Mouse (Mus musculus) midbrain, embryonic 10.5 days (tissue): Measurements from ENCODE around the gene Wfdc5. TPM values are rescaled to one million over a fixed set of nuclear protein-coding genes. Genes with fewer than 3 reads are reported as not detected.

Source experiments
- DNase-seq: peaks from one replicate; pipeline ENCODE4 v3.0.0-alpha.2; 2017; ENCODE audit warnings: low spot score
- H3K27ac ChIP-seq: fragments of 300-500 bp; sonication (generic); replicated peaks from 2 replicates; pipeline ENCODE4 v1.5.1; 2016; ENCODE audit warnings: mild to moderate bottlenecking
- H3K27me3 ChIP-seq: fragments of 300-500 bp; sonication (generic); 2 replicates; pipeline ENCODE4 v1.6.1; 2016; ENCODE audit warnings: low read depth, mild to moderate bottlenecking; ENCODE audit not compliant: poor library complexity, severe bottlenecking
- H3K36me3 ChIP-seq: fragments of 300-500 bp; sonication (generic); 2 replicates; pipeline ENCODE4 v1.6.1; 2016; ENCODE audit warnings: mild to moderate bottlenecking, moderate library complexity
- H3K4me1 ChIP-seq: fragments of 300-500 bp; sonication (generic); 2 replicates; pipeline ENCODE4 v1.6.1; 2016
- H3K4me3 ChIP-seq: fragments of 300-500 bp; sonication (generic); 2 replicates; pipeline ENCODE4 v1.5.1; 2016; ENCODE audit warnings: mild to moderate bottlenecking, moderate library complexity
- H3K9me3 ChIP-seq: fragments of 300-500 bp; sonication (generic); replicated peaks from 2 replicates; pipeline ENCODE4 v1.6.1; 2016; ENCODE audit warnings: mild to moderate bottlenecking
- WGBS: fragments of 180-500 bp; shearing (Covaris S2); methylation state at CpG from one replicate; pipeline ENCODE4 v1.1.7; 2016; 5-methylcytosine and 5-hydroxymethylcytosine counted together
- polyA plus RNA-seq: library from polyadenylated mRNA; unstranded; fragments of >200 nt; fragmentation: Nextera tagmentation; extraction: Ambion mirVana; gene quantifications from 2 replicates; pipeline ENCODE4 v1.2.1, GENCODE M21; 2016

Gene Wfdc5
- polyA plus RNA-seq, 1 experiment from 2014 or later, result not detected

GRCm38 (mm10) chr2:164168571-164168946 is 14.0 kb downstream of the Wfdc5 start:
- Histone ChIP-seq H3K27ac (no peak overlapping the region), H3K4me1 (peaks cover 34% of the 10 kb centered on the region), H3K4me3 (peak overlapping the region; percentile 48), H3K27me3 (peaks cover 92% of the 10 kb centered on the region), H3K36me3 (no peaks in the 10 kb centered on the region), H3K9me3 (no peaks in the 10 kb centered on the region)
- 9% methylated on average over 42 of the region's 42 CpGs for WGBS
- DNase-seq, result peak; percentile 22

- Histone ChIP-seq H3K27me3 (peaks cover 86% of the 10 kb centered on the region), H3K36me3 (no peaks in the 10 kb centered on the region), H3K4me1 (peaks cover 34% of the 10 kb centered on the region), H3K9me3 (no peaks in the 10 kb centered on the region), H3K4me3 (peak overlapping the region; percentile 48), H3K27ac (no peak overlapping the region)
- 15% methylated on average over 90 of the region's 90 CpGs for WGBS
- DNase-seq, result peak; percentile 35
Observed at GRCm38 (mm10) chr2:164167752-164168570, 14.6 kb downstream of the Wfdc5 start.

DNA sequence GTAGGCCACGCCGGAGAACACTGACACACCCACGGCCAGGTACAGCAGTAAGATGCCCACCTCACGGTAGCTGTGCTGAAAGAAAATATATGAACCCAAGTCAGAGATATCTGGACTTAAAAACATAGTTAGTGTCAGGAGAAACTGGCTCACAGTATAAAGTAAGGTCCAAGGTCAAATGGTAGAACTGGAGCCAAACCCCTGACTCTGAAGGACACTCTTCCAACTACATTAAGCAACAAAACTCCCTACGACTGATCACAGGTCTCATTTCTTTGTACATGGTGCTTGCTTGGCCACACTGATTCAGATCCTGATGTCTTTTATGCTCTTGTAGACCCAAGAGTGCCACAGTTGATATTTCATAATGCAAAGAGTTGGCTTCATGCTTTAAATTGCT is 17.6 kb downstream of the Wfdc5 start:
- Histone ChIP-seq H3K36me3 (no peaks in the 10 kb centered on the region), H3K27me3 (peaks cover 57% of the 10 kb centered on the region), H3K9me3 (no peaks in the 10 kb centered on the region), H3K27ac (no peak overlapping the region), H3K4me3 (no peak overlapping the region), H3K4me1 (peaks cover 22% of the 10 kb centered on the region)
- no peak for DNase-seq
- 92% methylated on average over 5 of the region's 5 CpGs for WGBS

GRCm38 (mm10) chr2:164161515-164162055 is 21.0 kb downstream of the Wfdc5 start:
- no peak overlapping the region for H3K27ac ChIP-seq
- H3K9me3 ChIP-seq, result no peaks in the 10 kb centered on the region
- 85% methylated on average over 11 of the region's 11 CpGs for WGBS
- H3K36me3 ChIP-seq, result 0 out of 2 replicates have a peak, but pooled peaks cover 9% of the 10 kb centered on the region
- no peak for DNase-seq
- H3K4me1 ChIP-seq, result peaks cover 8% of the 10 kb centered on the region
- no peak overlapping the region for H3K4me3 ChIP-seq
- peaks cover 24% of the 10 kb centered on the region for H3K27me3 ChIP-seq

DNA sequence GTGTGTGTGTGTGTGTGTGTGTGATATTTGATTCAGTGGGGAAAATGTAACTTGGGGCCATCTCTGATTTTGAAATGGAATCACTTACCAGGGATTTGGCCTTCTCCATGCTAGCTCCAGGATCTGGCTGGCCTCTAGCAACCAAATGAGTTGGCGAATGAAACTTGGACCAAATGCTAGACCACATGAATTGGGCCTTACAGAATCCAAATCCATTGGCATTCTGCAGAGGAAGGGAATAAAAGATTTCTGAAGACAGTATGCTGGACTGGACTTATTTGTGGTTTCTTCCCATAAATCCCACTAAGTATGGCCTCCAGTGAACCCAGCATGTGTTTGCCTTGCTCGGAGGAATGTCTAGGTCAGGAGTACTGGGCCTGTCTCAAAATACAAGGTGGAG is 23.7 kb downstream of the Wfdc5 start:
- Histone ChIP-seq H3K27ac (no peak overlapping the region), H3K4me1 (peaks cover 8% of the 10 kb centered on the region), H3K27me3 (no peaks in the 10 kb centered on the region), H3K4me3 (no peak overlapping the region), H3K36me3 (peaks cover 24% of the 10 kb centered on the region), H3K9me3 (no peaks in the 10 kb centered on the region)
- WGBS, result 88% methylated on average over 2 of the region's 2 CpGs
- DNase-seq, result no peak

GRCm38 (mm10) chr2:164156158-164156557 is 26.4 kb downstream of the Wfdc5 start:
- Histone ChIP-seq H3K4me3 (no peak overlapping the region), H3K36me3 (peaks cover 49% of the 10 kb centered on the region), H3K27me3 (no peaks in the 10 kb centered on the region), H3K27ac (no peak overlapping the region), H3K4me1 (no peaks in the 10 kb centered on the region), H3K9me3 (no peaks in the 10 kb centered on the region)
- DNase-seq, result no peak
- WGBS, result 85% methylated on average over 7 of the region's 7 CpGs

- no peaks in the 10 kb centered on the region for H3K9me3 ChIP-seq
- H3K27ac ChIP-seq, result no peak overlapping the region
- H3K4me1 ChIP-seq, result 0 out of 2 replicates have a peak, but pooled peaks cover 4% of the 10 kb centered on the region
- 92% methylated on average over 10 of the region's 10 CpGs for WGBS
- no peaks in the 10 kb centered on the region for H3K27me3 ChIP-seq
- H3K36me3 ChIP-seq, result peaks cover 54% of the 10 kb centered on the region
- no peak for DNase-seq
- H3K4me3 ChIP-seq, result no peak overlapping the region
Observed at GRCm38 (mm10) chr2:164154007-164154406, 28.5 kb downstream of the Wfdc5 start.

DNA sequence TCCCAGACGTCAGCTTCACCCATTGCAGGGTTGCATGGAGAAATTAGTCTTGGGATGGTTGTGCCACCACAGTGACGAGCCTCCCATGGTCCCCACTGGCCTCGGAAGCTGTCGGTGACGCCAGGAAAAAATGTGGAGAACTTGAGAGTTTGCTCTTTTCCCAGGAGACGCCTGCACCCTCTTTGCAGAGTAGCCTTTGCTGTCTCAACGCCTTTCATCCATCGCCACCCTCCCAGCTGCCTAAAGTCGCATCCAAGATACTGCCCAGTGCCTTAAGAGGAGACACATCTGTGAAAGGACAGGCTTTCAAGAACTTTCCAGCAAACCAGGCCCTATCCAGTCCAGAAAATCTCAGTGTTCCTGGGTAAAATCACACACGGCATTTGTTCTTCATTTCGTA is 30.2 kb downstream of the Wfdc5 start:
- Histone ChIP-seq H3K9me3 (no peaks in the 10 kb centered on the region), H3K4me1 (0 out of 2 replicates have a peak, but pooled peaks cover 5% of the 10 kb centered on the region), H3K27me3 (no peaks in the 10 kb centered on the region), H3K4me3 (no peak overlapping the region), H3K27ac (no peak overlapping the region), H3K36me3 (peaks cover 56% of the 10 kb centered on the region)
- DNase-seq, result no peak
- WGBS, result 92% methylated on average over 11 of the region's 11 CpGs

DNA sequence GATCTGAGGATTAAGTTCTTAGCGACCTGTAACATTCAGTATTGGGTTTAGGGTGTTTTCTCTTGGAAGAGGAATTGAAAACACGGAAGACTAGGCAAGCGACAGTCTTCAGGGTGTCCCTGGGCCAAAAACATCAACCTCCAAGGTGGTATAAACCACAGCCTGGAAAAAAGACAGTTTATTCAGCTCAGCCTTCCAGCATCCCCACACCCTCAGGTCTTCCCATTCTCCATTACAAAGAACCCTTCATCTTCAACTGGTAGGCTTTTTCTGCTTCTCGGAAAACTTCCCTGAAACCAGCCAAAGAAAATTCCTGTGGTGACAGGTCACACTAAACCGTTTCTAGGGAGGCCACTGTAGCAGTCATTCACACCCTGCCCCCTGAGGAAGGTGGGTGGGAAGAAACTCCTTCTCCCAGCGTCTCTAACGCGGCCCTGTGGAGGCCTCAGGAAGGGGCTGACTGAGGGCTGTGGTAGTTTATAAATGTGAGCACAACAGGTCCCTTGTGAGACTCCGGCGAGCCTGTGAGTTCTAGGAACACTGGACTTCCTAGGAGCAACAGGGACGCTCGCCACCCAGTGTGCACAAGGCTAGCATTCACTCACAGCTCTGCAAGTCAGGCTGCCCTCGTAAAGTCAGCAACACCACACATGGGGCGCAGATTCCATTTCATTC is 32.3 kb downstream of the Wfdc5 start:
- H3K27ac ChIP-seq, result no peak overlapping the region; the same call in 1 of the 2 replicates
- H3K36me3 ChIP-seq, result peaks cover 52% of the 10 kb centered on the region
- 58% methylated on average over 14 of the region's 14 CpGs for WGBS
- H3K4me1 ChIP-seq, result 0 out of 2 replicates have a peak, but pooled peaks cover 5% of the 10 kb centered on the region
- no peak for DNase-seq
- H3K4me3 ChIP-seq, result no peak overlapping the region
- H3K9me3 ChIP-seq, result no peaks in the 10 kb centered on the region
- H3K27me3 ChIP-seq, result no peaks in the 10 kb centered on the region

- Histone ChIP-seq H3K27ac (no peak overlapping the region), H3K9me3 (no peaks in the 10 kb centered on the region), H3K4me1 (peaks cover 8% of the 10 kb centered on the region; the same call in 1 of the 2 replicates), H3K36me3 (peaks cover 19% of the 10 kb centered on the region), H3K4me3 (no peak overlapping the region), H3K27me3 (no peaks in the 10 kb centered on the region)
- 94% methylated on average over 12 of the region's 12 CpGs for WGBS
- DNase-seq, result no peak
Observed at GRCm38 (mm10) chr2:164146556-164146955, 36.0 kb downstream of the Wfdc5 start.

- WGBS, result 87% methylated on average over 10 of the region's 10 CpGs
- no peak for DNase-seq
- Histone ChIP-seq H3K27me3 (no peaks in the 10 kb centered on the region), H3K27ac (no peak overlapping the region), H3K4me1 (peaks cover 8% of the 10 kb centered on the region; the same call in 1 of the 2 replicates), H3K4me3 (no peak overlapping the region), H3K36me3 (peaks cover 19% of the 10 kb centered on the region), H3K9me3 (no peaks in the 10 kb centered on the region)
Observed at GRCm38 (mm10) chr2:164144541-164144940, 38.0 kb downstream of the Wfdc5 start.

DNA sequence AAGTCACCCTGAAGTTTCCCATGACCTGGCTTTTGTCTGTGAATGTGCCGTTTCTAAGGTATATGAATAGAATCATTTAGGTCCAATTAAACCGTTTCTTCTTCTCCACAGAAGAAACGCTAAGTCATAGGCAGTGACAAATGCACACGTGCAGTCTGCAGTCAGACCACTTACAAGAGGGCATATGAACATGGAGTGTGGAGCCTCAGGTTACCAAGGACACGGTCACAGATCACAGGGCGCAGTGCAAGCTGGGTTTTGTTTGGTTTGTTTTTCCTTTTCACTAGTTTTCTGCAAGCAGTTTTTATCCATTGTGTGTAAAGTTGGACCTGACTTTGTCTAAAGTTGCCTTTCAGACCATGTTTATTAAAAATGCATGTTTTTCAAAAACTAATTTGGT is 38.5 kb downstream of the Wfdc5 start:
- no peaks in the 10 kb centered on the region for H3K9me3 ChIP-seq
- no peaks in the 10 kb centered on the region for H3K27me3 ChIP-seq
- peaks cover 5% of the 10 kb centered on the region; the same call in 1 of the 2 replicates for H3K4me1 ChIP-seq
- no peak overlapping the region for H3K27ac ChIP-seq
- 78% methylated on average over 6 of the region's 6 CpGs for WGBS
- no peak overlapping the region for H3K4me3 ChIP-seq
- no peak for DNase-seq
- H3K36me3 ChIP-seq, result peaks cover 19% of the 10 kb centered on the region

- Histone ChIP-seq H3K27ac (no peak overlapping the region), H3K4me1 (peaks cover 3% of the 10 kb centered on the region; the same call in 1 of the 2 replicates), H3K4me3 (no peak overlapping the region), H3K36me3 (peaks cover 17% of the 10 kb centered on the region), H3K27me3 (no peaks in the 10 kb centered on the region), H3K9me3 (no peaks in the 10 kb centered on the region)
- DNase-seq, result no peak
- WGBS, result 83% methylated on average over 10 of the region's 10 CpGs
Observed at GRCm38 (mm10) chr2:164142021-164142420, 40.5 kb downstream of the Wfdc5 start.
